Mouse (Mus musculus): ENCODE data around the gene Eral1.

Gene Eral1

DNA sequence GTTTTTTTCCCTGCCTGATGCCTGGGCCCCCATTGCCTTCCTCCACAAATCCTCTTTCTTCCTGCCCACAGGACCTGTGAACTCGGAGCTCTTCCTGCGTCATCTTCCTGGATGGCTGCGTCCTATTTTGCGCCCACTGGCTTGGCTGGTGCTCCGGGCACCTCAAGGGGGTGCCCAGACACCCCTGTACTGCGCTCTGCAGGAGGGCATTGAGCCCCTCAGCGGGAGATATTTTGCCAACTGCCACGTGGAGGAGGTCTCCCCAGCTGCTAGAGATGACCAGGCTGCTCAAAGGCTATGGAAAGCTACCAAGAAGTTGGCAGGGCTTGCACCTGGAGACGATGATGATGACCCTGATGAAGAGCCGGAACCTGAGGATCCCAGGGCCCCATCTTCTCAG lies 43.4 kb downstream of the Eral1 start:
- DNase-seq: no peak

DNA sequence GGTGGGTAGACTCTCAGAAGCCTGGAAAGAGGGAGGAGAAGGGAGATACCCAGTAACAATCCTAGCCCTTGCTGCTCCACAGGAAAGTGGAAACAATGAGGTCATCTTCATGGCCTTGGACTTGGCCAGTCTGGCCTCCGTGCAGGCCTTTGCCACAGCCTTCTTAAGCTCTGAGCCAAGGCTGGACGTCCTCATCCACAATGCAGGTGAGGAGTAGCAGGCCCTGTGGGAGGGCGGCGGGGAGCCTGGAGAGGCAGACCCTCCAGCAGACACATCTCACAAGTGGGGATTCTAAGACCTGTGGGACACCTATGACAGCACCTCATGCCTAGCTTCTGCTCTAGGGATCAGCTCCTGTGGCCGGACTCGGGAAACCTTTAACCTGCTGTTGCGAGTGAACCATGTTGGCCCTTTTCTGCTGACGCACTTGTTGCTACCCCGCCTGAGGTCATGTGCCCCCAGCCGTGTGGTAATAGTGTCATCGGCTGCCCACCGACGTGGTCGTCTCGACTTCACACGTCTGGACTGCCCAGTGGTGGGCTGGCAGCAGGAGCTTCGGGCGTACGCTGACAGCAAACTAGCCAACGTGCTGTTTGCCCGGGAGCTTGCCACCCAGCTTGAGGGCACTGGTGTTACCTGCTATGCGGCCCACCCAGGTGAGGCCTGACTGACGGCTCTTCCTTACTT lies 46.1 kb downstream of the Eral1 start:
- no peak for DNase-seq

DNA sequence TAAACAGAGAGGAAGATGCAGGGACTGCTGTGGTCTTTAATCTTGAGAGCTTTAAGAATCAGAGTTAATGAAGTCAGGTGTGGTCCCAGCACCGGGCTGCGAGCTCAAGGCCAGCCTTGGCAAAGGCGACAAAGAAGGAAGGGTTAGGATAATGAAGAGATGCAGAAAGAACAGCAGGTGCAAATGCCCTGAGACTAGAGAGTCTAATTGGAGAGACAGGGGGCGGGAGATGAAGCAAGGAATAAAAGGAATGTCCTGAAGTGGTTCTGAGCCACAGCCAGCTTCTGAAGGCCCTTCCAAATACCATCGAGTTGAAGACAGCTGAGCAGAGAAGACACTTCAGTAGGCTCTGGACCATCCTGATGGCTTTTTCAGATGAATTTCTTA lies 47.4 kb downstream of the Eral1 start:
- no peak for DNase-seq

DNA sequence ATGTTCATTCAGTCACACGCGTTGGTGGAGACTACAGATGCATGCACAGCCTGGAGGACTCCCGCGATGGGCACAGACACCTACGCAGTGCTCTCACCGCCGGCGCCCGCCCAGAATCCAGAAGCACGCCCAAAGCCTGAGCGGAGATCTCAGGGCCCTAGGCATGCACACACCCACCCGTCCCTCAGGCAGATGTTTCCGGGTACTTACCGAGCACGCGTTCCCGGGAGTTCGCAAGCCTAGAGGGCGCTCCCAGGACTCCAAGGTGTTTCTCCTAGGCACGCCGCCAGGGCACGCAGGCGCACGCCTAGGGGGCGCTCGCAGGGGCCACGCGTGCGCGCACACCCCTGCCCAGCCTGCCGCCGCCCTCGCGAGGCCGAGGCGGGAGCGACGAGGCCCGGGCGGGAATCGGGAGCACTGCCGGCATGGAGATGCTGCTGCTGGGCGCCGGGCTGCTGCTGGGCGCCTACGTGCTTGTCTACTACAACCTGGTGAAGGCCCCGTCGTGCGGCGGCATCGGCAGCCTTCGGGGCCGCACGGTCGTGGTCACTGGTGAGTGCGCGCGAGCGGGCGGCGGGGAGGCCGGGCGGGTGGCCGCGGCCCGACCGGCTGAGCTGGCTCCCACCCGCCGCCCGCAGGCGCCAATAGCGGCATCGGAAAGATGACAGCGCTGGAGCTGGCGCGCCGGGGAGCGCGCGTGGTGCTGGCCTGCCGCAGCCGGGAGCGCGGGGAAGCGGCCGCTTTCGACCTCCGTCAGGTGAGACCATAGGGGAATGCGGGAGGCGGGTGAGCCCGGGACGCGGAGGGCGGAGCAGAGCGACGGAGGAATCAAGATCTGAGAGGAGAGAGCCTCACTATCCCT lies 48.0 kb downstream of the Eral1 start, which contains the start of gene Dhrs13:
Dhrs13 (plus strand) TSS at position 334 of the 862 bp plus-strand sequence.
- DNase-seq: peak; percentile 95

DNA sequence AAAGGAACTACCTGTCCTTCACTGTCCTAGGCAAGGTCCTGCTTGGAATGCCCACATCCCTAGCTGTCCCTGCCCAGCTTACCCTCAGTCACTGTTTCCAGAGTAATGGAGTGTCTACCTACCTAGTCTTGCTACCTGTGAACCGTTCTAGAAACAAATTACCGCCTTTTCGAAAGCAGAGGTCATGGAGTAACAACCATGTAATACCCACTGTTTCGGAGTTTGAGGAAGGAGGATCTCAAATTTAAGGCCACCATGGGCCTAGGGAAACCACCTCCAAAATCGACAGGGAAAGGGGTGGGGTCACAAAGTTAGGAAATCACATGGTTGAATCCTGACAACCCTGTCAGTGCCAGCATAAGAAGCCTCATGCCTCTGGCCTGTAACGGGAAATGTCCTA lies 48.8 kb downstream of the Eral1 start:
- DNase-seq: no peak

DNA sequence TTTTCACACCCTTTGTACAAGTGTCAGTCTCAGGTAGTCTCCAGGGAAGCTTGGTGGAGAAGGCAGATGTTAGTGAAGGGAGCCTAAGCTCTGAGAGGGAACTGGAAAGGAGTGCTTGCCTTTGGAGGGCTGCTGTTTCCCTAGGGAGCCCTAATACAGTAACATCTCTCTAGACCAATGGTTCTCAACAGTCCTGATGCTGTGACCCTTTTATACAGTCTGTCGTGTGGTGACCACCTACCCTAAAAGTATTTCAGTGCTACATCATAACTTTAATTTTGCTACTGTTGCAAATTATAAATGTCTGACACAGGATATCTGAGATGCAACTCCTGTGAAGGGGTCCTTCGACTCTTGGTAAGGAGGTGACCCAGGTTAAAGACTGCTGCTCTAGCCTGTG lies 49.6 kb downstream of the Eral1 start:
- no peak for DNase-seq

DNA sequence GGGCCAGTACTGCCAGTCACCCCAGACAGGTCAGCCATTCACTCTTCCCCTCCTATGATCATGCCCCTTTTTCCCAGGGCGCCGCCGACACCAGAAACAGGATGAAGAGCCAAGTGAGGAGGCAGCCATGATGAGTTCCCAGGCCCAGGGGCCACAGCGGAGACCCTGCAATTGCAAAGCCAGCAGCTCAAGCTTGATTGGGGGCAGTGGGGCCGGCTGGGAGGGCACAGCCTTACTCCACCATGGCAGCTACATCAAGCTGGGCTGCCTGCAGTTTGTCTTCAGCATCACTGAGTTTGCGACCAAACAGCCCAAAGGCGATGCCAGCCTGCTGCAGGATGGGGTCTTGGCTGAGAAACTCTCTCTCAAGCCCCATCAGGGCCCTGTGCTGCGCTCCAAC lies 50.9 kb downstream of the Eral1 start:
- DNase-seq: no peak

DNA sequence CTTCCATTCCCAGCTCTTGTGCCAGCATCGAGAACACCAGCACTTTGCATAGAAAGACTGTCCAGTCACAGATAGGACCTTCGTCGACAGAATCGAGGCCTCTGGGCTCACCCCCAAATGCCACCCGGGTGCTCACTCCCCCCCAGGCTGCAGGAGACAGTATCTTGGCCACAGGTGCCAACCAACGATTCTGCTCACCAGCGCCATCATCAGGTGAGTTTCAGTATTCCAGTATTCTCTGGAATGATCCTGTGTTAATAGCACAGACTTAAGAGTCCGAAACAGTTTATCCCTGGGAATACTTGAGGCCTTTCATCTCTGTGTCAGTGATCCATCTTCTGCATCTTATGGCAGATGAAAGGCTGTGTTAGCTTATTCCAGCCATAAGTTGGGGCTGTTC lies 56.6 kb downstream of the Eral1 start:
- peak; percentile 33 for DNase-seq

All from thymus, postnatal 14 days (tissue).